Mouse (Mus musculus) CD4-positive helper T cell, adult 2 months (primary cell): ENCODE measurements around the gene Gm42417.
A peak's percentile ranks its signal among the peaks of the same experiment; 100 is the strongest.
"Not testable (repeated sequence)": the region's sequence is repeated elsewhere in the genome, so short reads cannot be mapped to it uniquely, and the experiment has no call there.

Experiments
- DNase-seq: peaks from one replicate; pipeline ENCODE4 v3.0.0-alpha.2; 2012; ENCODE audit warnings: low read depth, missing footprints, low spot score

Gene Gm42417

GRCm38 (mm10) chr1:36545845-36546600, 6.8 kb upstream of the Gm42417 start:
- DNase-seq, result peak; percentile 38

GRCm38 (mm10) chr1:36545382-36545781, 6.2 kb upstream of the Gm42417 start:
- DNase-seq, result peak; percentile 26

- no peak for DNase-seq
Measured at GRCm38 (mm10) chr1:36542925-36543324, 3.7 kb upstream of the Gm42417 start.

- no peak for DNase-seq
Measured at GRCm38 (mm10) chr1:36541844-36542243, 2.6 kb upstream of the Gm42417 start.

- no peak for DNase-seq
Measured at GRCm38 (mm10) chr1:36540807-36541206, 1.6 kb upstream of the Gm42417 start.

- DNase-seq, result no peak
Measured at GRCm38 (mm10) chr1:36540132-36540531, 903 bp upstream of the Gm42417 start.

- DNase-seq, result no peak
Measured at GRCm38 (mm10) chr1:36538727-36539126, 502 bp downstream of the Gm42417 start.

- DNase-seq, result not testable (repeated sequence)
Measured at GRCm38 (mm10) chr1:36536783-36537182, 2.4 kb downstream of the Gm42417 start, which contains the start of gene Ankrd23. Ankrd23 (minus strand) TSS chr1:36536883.

GRCm38 (mm10) chr1:36536397-36536728, 2.9 kb downstream of the Gm42417 start:
- DNase-seq, result no peak

- DNase-seq, result no peak
Measured at GRCm38 (mm10) chr1:36535477-36536396, 3.5 kb downstream of the Gm42417 start.

- no peak for DNase-seq
Measured at GRCm38 (mm10) chr1:36534595-36535058, 4.6 kb downstream of the Gm42417 start.

- DNase-seq, result no peak
Measured at GRCm38 (mm10) chr1:36533546-36533945, 5.7 kb downstream of the Gm42417 start.

GRCm38 (mm10) chr1:36531461-36531860, 7.8 kb downstream of the Gm42417 start:
- DNase-seq, result no peak

GRCm38 (mm10) chr1:36530962-36531361, 8.3 kb downstream of the Gm42417 start:
- DNase-seq, result no peak

- DNase-seq, result no peak
Measured at GRCm38 (mm10) chr1:36530485-36530884, 8.7 kb downstream of the Gm42417 start.

- no peak for DNase-seq
Measured at GRCm38 (mm10) chr1:36529875-36530274, 9.4 kb downstream of the Gm42417 start.

GRCm38 (mm10) chr1:36529274-36529673, 10.0 kb downstream of the Gm42417 start:
- DNase-seq, result no peak

- DNase-seq, result no peak
Measured at GRCm38 (mm10) chr1:36528351-36528750, 10.9 kb downstream of the Gm42417 start.

GRCm38 (mm10) chr1:36526903-36527302, 12.3 kb downstream of the Gm42417 start:
- no peak for DNase-seq

GRCm38 (mm10) chr1:36525774-36526173, 13.5 kb downstream of the Gm42417 start:
- no peak for DNase-seq

- no peak for DNase-seq
Measured at GRCm38 (mm10) chr1:36524058-36524457, 15.2 kb downstream of the Gm42417 start.

GRCm38 (mm10) chr1:36523332-36524013, 15.8 kb downstream of the Gm42417 start:
- no peak for DNase-seq
